Mouse (Mus musculus) G1E (cell line): Measurements from ENCODE around the gene Rab7b.

Experiments used
- CTCF ChIP-seq: IDR thresholded peaks from 2 replicates; pipeline ENCODE4 v1.5.1; 2012; ENCODE audit warnings: low read depth, low read length, inconsistent platforms, mixed read lengths
- GATA1 ChIP-seq: IDR thresholded peaks from 2 replicates; pipeline ENCODE4 v1.6.1; 2012; ENCODE audit warnings: borderline replicate concordance, low read length, inconsistent platforms, mixed read lengths
- GATA2 ChIP-seq: IDR thresholded peaks from 2 replicates; pipeline ENCODE4 v1.6.1; 2012; ENCODE audit warnings: low read depth, low read length, inconsistent platforms, borderline replicate concordance
- POLR2AphosphoS5 ChIP-seq: IDR thresholded peaks from 2 replicates; pipeline ENCODE4 v1.6.1; 2012; ENCODE audit warnings: low read depth, low read length, inconsistent platforms; ENCODE audit not compliant: insufficient replicate concordance
- TAL1 ChIP-seq: conservative IDR thresholded peaks from 2 replicates; pipeline ENCODE4 v1.6.1; 2012; ENCODE audit warnings: low read depth, low read length, inconsistent platforms, mixed read lengths

GRCm38 (mm10) chr1:131671113-131671512 lies 17.4 kb upstream of the Rab7b start:
- TF ChIP-seq CTCF (no peak), GATA1 (no peak), TAL1 (no peak), POLR2AphosphoS5 (no peak; the same call in 1 of the 2 replicates), GATA2 (no peak)
